Comparison of ENCODE assay signal across 17 mouse cellular contexts in genomic region chr7:49477976-49478349, GRCm38 (mm10).
DNase-seq lines count a peak whose midpoint lies in the region; ATAC-seq and TF ChIP-seq lines count a peak whose summit lies in the region.
"Had no signal": no experiment of that assay in that cellular context is flagged by ENCODE, and none has a peak within 500 bp of the region (broad histone marks: within the 10 kb centered on the region; RNA-seq: fewer than 3 reads in every experiment).

No protein-coding gene starts in this region.

- H3K27ac ChIP-seq in embryonic facial prominence, embryonic 12.5 days = peak overlapping the region; percentile 26; the same call in 1 of the 2 replicates
- no peak overlapping the region for H3K27ac ChIP-seq in embryonic facial prominence, embryonic 10.5 days (replicated peaks)
- H3K27ac ChIP-seq in kidney, embryonic 16.5 days (ENCODE audit: low read length) = peak overlapping the region; percentile 80
- H3K27ac ChIP-seq in cortical plate, adult 2 months (ENCODE audit: insufficient read depth, low read length) = peak overlapping the region; percentile 42; the same call in 1 of the 2 replicates
- H3K27ac ChIP-seq in limb, embryonic 15.5 days = peak overlapping the region; percentile 3; the same call in 1 of the 2 replicates
- H3K27ac ChIP-seq: hindbrain, embryonic 14.5 days; liver, embryonic 14.5 days had no signal

- TF ChIP-seq CTCF in cortical plate, adult 2 months (IDR thresholded peaks at IDR 0.05; ENCODE audit: extremely low read depth, insufficient read depth, low read length) = no peak

- H3K27me3 ChIP-seq in embryonic facial prominence, embryonic 12.5 days = no peaks in the 10 kb centered on the region
- H3K27me3 ChIP-seq in embryonic facial prominence, embryonic 10.5 days (replicated peaks; ENCODE audit: low read depth, poor library complexity, severe bottlenecking) = peaks cover 18% of the 10 kb centered on the region
- H3K27me3 ChIP-seq in kidney, embryonic 16.5 days (ENCODE audit: insufficient read depth, low read length) = no peaks in the 10 kb centered on the region
- no peaks in the 10 kb centered on the region for H3K27me3 ChIP-seq in limb, embryonic 15.5 days
- H3K27me3 ChIP-seq: CH12.LX had no signal

- no peak overlapping the region for H3K4me2 ChIP-seq in embryonic facial prominence, embryonic 12.5 days (replicated peaks)
- H3K4me2 ChIP-seq in kidney, embryonic 16.5 days (replicated peaks; ENCODE audit: low read depth, low read length) = no peak overlapping the region
- H3K4me2 ChIP-seq in limb, embryonic 15.5 days = no peak overlapping the region
- H3K4me2 ChIP-seq: hindbrain, embryonic 14.5 days had no signal

- no peaks in the 10 kb centered on the region for H3K36me3 ChIP-seq in embryonic facial prominence, embryonic 12.5 days
- no peaks in the 10 kb centered on the region for H3K36me3 ChIP-seq in embryonic facial prominence, embryonic 10.5 days (replicated peaks)
- H3K36me3 ChIP-seq in kidney, embryonic 16.5 days (ENCODE audit: insufficient read depth, low read length) = no peaks in the 10 kb centered on the region
- no peaks in the 10 kb centered on the region for H3K36me3 ChIP-seq in limb, embryonic 15.5 days

- ATAC-seq in embryonic facial prominence, embryonic 12.5 days (ENCODE audit: insufficient number of reproducible peaks, insufficient read depth, low FRiP score, low TSS enrichment) = no peak; the same call in 1 of the 2 replicates
- ATAC-seq in kidney, embryonic 16.5 days (ENCODE audit: low FRiP score, low TSS enrichment) = no peak
- ATAC-seq in limb, embryonic 15.5 days (ENCODE audit: insufficient number of reproducible peaks, low FRiP score, low TSS enrichment, low read depth) = no peak
- ATAC-seq: activated CD4-positive, CD25-positive, alpha-beta regulatory T cell, adult 4 months; forebrain, embryonic 16.5 days had no signal

- H3K9me3 ChIP-seq in embryonic facial prominence, embryonic 12.5 days = no peaks in the 10 kb centered on the region
- no peaks in the 10 kb centered on the region for H3K9me3 ChIP-seq in embryonic facial prominence, embryonic 10.5 days
- no peaks in the 10 kb centered on the region for H3K9me3 ChIP-seq in kidney, embryonic 16.5 days (ENCODE audit: low read length)
- no peaks in the 10 kb centered on the region for H3K9me3 ChIP-seq in limb, embryonic 15.5 days

- no peak overlapping the region for H3K9ac ChIP-seq in embryonic facial prominence, embryonic 12.5 days
- no peak overlapping the region for H3K9ac ChIP-seq in kidney, embryonic 16.5 days (replicated peaks; ENCODE audit: low read length)
- no peak overlapping the region for H3K9ac ChIP-seq in limb, embryonic 15.5 days
- H3K9ac ChIP-seq: hindbrain, embryonic 14.5 days; liver, embryonic 14.5 days had no signal

- TF ChIP-seq POLR2A in cortical plate, adult 2 months (IDR thresholded peaks at IDR 0.05; ENCODE audit: extremely low read depth, insufficient read depth, low read length) = no peak

- H3K4me3 ChIP-seq in embryonic facial prominence, embryonic 12.5 days = no peak overlapping the region
- H3K4me3 ChIP-seq in embryonic facial prominence, embryonic 10.5 days = no peak overlapping the region
- no peak overlapping the region for H3K4me3 ChIP-seq in kidney, embryonic 16.5 days (ENCODE audit: low read length)
- no peak overlapping the region for H3K4me3 ChIP-seq in cortical plate, adult 2 months (ENCODE audit: insufficient read depth, low read length)
- no peak overlapping the region for H3K4me3 ChIP-seq in limb, embryonic 15.5 days

- 29% methylated on average over 7 of the region's 7 CpGs for WGBS in embryonic facial prominence, embryonic 12.5 days
- 59% methylated on average over 7 of the region's 7 CpGs for WGBS in embryonic facial prominence, embryonic 10.5 days
- 22% methylated on average over 7 of the region's 7 CpGs for WGBS in kidney, embryonic 16.5 days
- 17% methylated on average over 7 of the region's 7 CpGs for WGBS in limb, embryonic 15.5 days

- H3K4me1 ChIP-seq in embryonic facial prominence, embryonic 12.5 days = peaks cover 43% of the 10 kb centered on the region
- H3K4me1 ChIP-seq in embryonic facial prominence, embryonic 10.5 days = peaks cover 40% of the 10 kb centered on the region
- peaks cover 20% of the 10 kb centered on the region for H3K4me1 ChIP-seq in kidney, embryonic 16.5 days (ENCODE audit: insufficient read depth, low read length)
- peaks cover 9% of the 10 kb centered on the region; the same call in 1 of the 2 replicates for H3K4me1 ChIP-seq in cortical plate, adult 2 months (ENCODE audit: control insufficient read depth, insufficient read depth, low read length)
- peaks cover 30% of the 10 kb centered on the region for H3K4me1 ChIP-seq in limb, embryonic 15.5 days

- DNase-seq in embryonic facial prominence, embryonic 10.5 days (ENCODE audit: low spot score) = no peak
- DNase-seq in kidney, postnatal 25 days = no peak
- DNase-seq in right cerebral cortex, postnatal 36 days (ENCODE audit: low spot score in 2 of 2) = no peak
- DNase-seq in embryo, embryonic 9.5 days (ENCODE audit: extremely low spot score) = no peak
- DNase-seq: cerebellum, postnatal 25 days; layer of hippocampus, postnatal 36 days; right cerebral cortex, postnatal 14 days; thymus, postnatal 4 days had no signal
